Mouse (Mus musculus) macrophage (primary cell): ENCODE measurements around the gene Bud23. TPM values are rescaled to one million over a fixed set of nuclear protein-coding genes. Genes with fewer than 3 reads are reported as not detected.
A peak's percentile ranks its signal among the peaks of the same experiment; 100 is the strongest.
"Not testable (repeated sequence)": the region's sequence is repeated elsewhere in the genome, so short reads cannot be mapped to it uniquely, and the experiment has no call there.

Experiments
- H3K27ac ChIP-seq: fragments of 350-480 bp; formaldehyde crosslinking; 2 replicates; pipeline ENCODE4 v1.9.0; 2021
- H3K36me3 ChIP-seq: fragments of 350-480 bp; formaldehyde crosslinking; 2 replicates; pipeline ENCODE4 v1.9.0; 2021; ENCODE audit errors: inconsistent target
- H3K4me3 ChIP-seq: fragments of 350-480 bp; formaldehyde crosslinking; 2 replicates; pipeline ENCODE4 v1.9.0; 2021; ENCODE audit errors: inconsistent target
- H3K79me2 ChIP-seq: fragments of 350-480 bp; formaldehyde crosslinking; 2 replicates; pipeline ENCODE4 v1.9.0; 2021; ENCODE audit errors: inconsistent target
- WGBS: methylation state at CpG from one replicate; pipeline ENCODE4 v1.1.7; 2026; ENCODE audit warnings: inconsistent platforms; ENCODE audit not compliant: missing documents; 5-methylcytosine and 5-hydroxymethylcytosine counted together
- polyA plus RNA-seq: library from polyadenylated mRNA; stranded (reverse); fragments of 250-400 nt; gene quantifications from 3 replicates; pipeline ENCODE4 v1.2.4, GENCODE M21; 2018; ENCODE audit warnings: inconsistent platforms

Bud23 gene
- polyA plus RNA-seq, 1 experiment from 2014 or later = 28.5 TPM

GRCm38 (mm10) chr5:135077564-135078481, 13.1 kb upstream of the Bud23 start, which contains the start of gene Vps37d:
Gene Vps37d, minus strand, starts transcription at chr5:135078266.
- Histone ChIP-seq H3K27ac (no peak within 1 kb of the TSS), H3K79me2 (no peaks in the 10 kb centered on the region), H3K36me3 (no peaks in the 10 kb centered on the region), H3K4me3 (peak within 1 kb of the TSS; percentile 8; the same call in 1 of the 2 replicates)
- 1% methylated on average over 69 of the region's 83 CpGs for WGBS

DNA sequence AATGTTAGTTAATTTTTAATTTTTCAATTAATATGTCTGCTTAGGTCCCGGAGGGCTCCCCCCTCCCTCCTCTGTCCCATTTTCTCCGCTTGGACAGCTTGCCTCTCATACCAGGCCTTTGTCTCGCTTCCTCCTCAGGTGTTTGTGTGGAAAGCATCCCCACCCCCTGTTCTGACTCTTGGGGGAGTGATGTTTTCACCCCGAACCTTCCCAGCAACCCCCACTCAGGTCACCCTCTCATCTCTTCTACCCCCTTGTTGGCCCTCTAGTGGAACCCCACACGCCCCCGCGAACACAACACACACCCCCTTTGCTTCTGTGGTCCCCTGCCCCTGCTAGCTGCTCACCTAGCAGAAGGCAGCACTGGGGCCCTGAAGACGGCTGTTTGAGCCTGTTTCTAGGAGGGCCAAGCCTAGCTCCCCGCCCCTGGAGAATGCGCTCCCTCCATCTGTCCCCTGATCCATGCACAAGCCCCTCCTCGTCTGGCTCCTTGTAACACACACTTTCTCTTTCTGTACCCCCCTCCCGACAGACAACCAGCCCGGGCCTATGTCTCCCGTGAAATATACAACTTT, 12.3 kb upstream of the Bud23 start:
- WGBS = 67% methylated on average over 11 of the region's 14 CpGs
- Histone ChIP-seq H3K36me3 (no peaks in the 10 kb centered on the region), H3K4me3 (no peak overlapping the region), H3K27ac (no peak overlapping the region), H3K79me2 (no peaks in the 10 kb centered on the region)

GRCm38 (mm10) chr5:135076368-135076767, 11.6 kb upstream of the Bud23 start:
- Histone ChIP-seq H3K79me2 (no peaks in the 10 kb centered on the region), H3K27ac (no peak overlapping the region), H3K4me3 (no peak overlapping the region), H3K36me3 (no peaks in the 10 kb centered on the region)
- WGBS = 95% methylated on average over 14 of the region's 14 CpGs

DNA sequence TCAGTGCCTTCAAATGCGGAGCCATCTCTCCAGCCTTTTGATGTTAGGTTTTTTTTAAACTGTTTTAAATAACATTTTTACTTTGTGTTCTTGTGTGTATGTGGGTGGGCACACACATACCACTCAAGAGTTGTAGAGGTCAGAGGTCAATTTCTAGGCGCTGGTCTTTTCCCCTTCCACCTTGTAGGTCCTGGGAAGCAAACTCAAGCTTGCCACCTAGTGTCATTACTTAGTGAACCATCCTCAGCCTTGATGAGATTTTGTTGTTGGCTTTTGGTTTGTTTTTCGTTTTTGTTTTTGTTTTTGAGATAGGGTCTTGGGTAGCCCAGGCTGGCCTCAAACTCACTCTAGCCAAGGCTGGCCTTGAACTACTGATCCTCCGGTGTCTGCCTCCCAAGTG, 10.9 kb upstream of the Bud23 start:
- H3K79me2 ChIP-seq = no peaks in the 10 kb centered on the region
- H3K27ac ChIP-seq = no peak overlapping the region
- H3K36me3 ChIP-seq = no peaks in the 10 kb centered on the region
- WGBS = 64% methylated on average over 4 of the region's 4 CpGs
- H3K4me3 ChIP-seq = no peak overlapping the region

GRCm38 (mm10) chr5:135073349-135074150, 8.8 kb upstream of the Bud23 start:
- 71% methylated on average over 18 of the region's 26 CpGs for WGBS
- Histone ChIP-seq H3K4me3 (no peak overlapping the region), H3K79me2 (no peaks in the 10 kb centered on the region), H3K27ac (no peak overlapping the region), H3K36me3 (no peaks in the 10 kb centered on the region)

DNA sequence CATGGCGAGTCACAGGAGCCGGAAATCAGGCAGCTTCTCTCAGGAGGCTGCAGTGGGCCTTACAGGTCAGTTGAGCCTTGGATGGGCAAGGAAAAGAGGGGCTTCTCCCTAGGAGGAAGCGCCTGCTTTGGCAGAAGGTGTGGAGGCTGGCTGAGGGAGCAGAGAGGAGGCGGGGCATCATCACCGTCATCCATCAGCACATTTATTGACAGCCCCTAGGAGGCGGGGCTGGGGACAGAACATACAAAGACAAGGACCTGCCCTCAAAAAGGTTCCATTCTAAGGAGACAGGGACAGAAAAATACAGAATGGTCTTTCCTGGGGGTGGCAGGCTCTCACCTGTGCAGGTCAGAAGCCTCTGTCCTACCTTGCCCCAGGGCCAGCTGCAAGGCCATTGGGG, 8.0 kb upstream of the Bud23 start:
- WGBS = 92% methylated on average over 6 of the region's 6 CpGs
- no peaks in the 10 kb centered on the region for H3K36me3 ChIP-seq
- H3K4me3 ChIP-seq = no peak overlapping the region
- H3K79me2 ChIP-seq = no peaks in the 10 kb centered on the region
- H3K27ac ChIP-seq = no peak overlapping the region

- no peaks in the 10 kb centered on the region for H3K79me2 ChIP-seq
- 94% methylated on average over 2 of the region's 2 CpGs for WGBS
- H3K4me3 ChIP-seq = no peak overlapping the region
- H3K27ac ChIP-seq = no peak overlapping the region
- H3K36me3 ChIP-seq = no peaks in the 10 kb centered on the region; the same call in 1 of the 2 replicates
Measured at GRCm38 (mm10) chr5:135072061-135072460, 7.3 kb upstream of the Bud23 start.

- no peaks in the 10 kb centered on the region; the same call in 1 of the 2 replicates for H3K79me2 ChIP-seq
- H3K27ac ChIP-seq = no peak overlapping the region
- no peak overlapping the region for H3K4me3 ChIP-seq
- H3K36me3 ChIP-seq = no peaks in the 10 kb centered on the region; the same call in 1 of the 2 replicates
- WGBS = 90% methylated on average over 3 of the region's 3 CpGs
Measured at GRCm38 (mm10) chr5:135070448-135070847, 5.7 kb upstream of the Bud23 start.

DNA sequence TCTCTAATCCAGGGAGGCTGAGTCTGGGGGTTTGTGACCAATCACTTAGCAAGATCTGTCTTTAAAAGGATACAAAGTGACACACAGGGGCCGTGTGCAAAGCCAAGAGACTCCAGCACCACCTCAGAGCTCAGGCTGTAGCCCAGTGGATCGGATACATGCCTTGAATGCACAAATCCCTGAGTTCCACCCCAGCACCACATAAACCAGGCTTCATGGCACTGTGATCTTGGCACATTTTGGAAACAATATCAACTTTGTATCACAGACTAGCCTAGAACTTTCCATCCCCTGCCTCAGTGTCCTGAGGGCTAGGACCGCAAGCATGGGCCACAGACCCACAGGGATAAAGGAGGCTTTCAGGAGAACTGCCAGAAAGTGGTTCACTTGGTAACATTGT, 1.2 kb upstream of the Bud23 start:
- WGBS = 100% methylated on average over 3 of the region's 3 CpGs

GRCm38 (mm10) chr5:135064382-135064766, 385 bp downstream of the Bud23 start:
- WGBS = under 1% methylated on average over 40 of the region's 40 CpGs
- peak overlapping the region; percentile 92 for H3K4me3 ChIP-seq
- H3K27ac ChIP-seq = no peak overlapping the region
- H3K36me3 ChIP-seq = peaks cover 11% of the 10 kb centered on the region; the same call in 1 of the 2 replicates
- H3K79me2 ChIP-seq = peaks cover 23% of the 10 kb centered on the region; the same call in 1 of the 2 replicates

More for the DNA sequence above, 1.2 kb upstream of the Bud23 start:
- H3K79me2 ChIP-seq = peaks cover 23% of the 10 kb centered on the region; the same call in 1 of the 2 replicates
- no peak overlapping the region for H3K27ac ChIP-seq
- H3K36me3 ChIP-seq = no peaks in the 10 kb centered on the region; the same call in 1 of the 2 replicates
- no peak overlapping the region for H3K4me3 ChIP-seq

DNA sequence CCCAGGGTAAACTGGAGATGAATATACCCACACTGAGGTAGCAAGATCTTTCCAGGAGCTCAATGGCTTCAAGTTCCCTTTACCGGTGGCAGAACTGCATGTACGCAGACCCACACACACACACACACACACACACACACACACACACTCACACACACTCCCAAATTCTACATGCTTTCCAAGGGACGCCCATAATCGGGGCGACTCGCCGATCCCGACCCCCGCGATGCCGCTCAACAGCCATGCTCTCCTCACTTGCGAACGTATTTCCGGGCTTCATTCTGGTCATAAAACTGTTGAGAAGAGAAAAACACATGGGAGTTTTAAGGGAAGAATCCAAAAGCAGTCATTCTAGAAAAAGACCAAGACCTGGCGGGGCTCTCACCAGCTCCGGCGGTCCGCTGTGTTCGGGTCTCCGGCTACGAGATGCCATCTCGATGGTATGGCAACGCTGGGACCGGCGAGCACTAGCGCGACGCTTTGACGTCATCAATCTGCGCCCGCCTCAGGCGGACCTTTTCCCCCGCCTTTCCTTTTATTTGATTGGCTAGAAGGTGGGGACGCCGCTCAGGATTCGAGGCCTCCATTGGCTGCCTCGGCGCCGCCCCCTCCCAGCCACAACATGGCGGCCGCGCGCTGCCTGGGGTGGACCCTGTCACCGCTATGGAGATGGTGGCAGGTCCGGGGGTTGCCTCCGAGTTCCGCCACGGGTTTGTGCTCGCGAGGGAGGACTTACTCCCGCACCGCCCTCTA, 954 bp downstream of the Bud23 start, which contains the start of gene Dnajc30:
TSS of gene Dnajc30 (plus strand) at position 574 of the 753 bp plus-strand sequence.
- H3K36me3 ChIP-seq = peaks cover 17% of the 10 kb centered on the region; the same call in 1 of the 2 replicates
- H3K79me2 ChIP-seq = peaks cover 23% of the 10 kb centered on the region; the same call in 1 of the 2 replicates
- H3K4me3 ChIP-seq = peak within 1 kb of the TSS; percentile 92
- no peak within 1 kb of the TSS for H3K27ac ChIP-seq
- under 1% methylated on average over 52 of the region's 52 CpGs for WGBS

- Histone ChIP-seq H3K36me3 (peaks cover 48% of the 10 kb centered on the region), H3K4me3 (no peak overlapping the region), H3K27ac (no peak overlapping the region), H3K79me2 (no peaks in the 10 kb centered on the region)
- 96% methylated on average over 12 of the region's 12 CpGs for WGBS
Measured at GRCm38 (mm10) chr5:135053356-135053755, 11.4 kb downstream of the Bud23 start.

- not testable (repeated sequence) for H3K27ac ChIP-seq, H3K79me2 ChIP-seq, H3K4me3 ChIP-seq
- 94% methylated on average over 5 of the region's 6 CpGs for WGBS
- peaks cover 17% of the 10 kb centered on the region for H3K36me3 ChIP-seq
Measured at GRCm38 (mm10) chr5:135049268-135049667, 15.5 kb downstream of the Bud23 start.

DNA sequence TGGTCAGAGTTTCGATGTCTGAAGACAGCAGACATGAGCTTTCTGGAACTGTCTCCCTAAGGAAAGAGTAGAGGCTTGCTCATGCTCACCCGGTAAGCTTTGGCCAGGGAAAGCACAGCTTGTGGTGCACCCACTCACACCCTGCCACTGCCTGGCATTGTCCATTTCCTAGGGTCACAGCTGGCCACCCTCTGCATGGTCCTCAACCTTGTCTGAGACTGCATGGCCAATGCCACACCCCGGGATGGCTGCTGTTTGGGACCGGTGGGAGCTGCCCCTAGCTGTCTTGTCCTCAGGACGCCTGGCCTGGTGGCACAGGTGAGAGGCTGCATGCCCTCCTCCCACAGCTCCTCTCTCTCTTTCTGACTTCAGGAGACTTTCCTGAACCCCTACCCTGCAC, 16.2 kb downstream of the Bud23 start:
- no peak overlapping the region for H3K27ac ChIP-seq
- no peak overlapping the region for H3K4me3 ChIP-seq
- H3K36me3 ChIP-seq = peaks cover 10% of the 10 kb centered on the region; the same call in 1 of the 2 replicates
- no peaks in the 10 kb centered on the region for H3K79me2 ChIP-seq
- WGBS = 93% methylated on average over 2 of the region's 5 CpGs
